Mouse (Mus musculus) erythroblast, embryonic 14.5 days (primary cell): ENCODE measurements around the gene Chpf2.

Experiments used
- GATA1 ChIP-seq: IDR thresholded peaks from 2 replicates; pipeline ENCODE4 v1.6.1; 2012; ENCODE audit warnings: low read length, inconsistent platforms, mixed read lengths
- TAL1 ChIP-seq: IDR thresholded peaks from 3 replicates; pipeline ENCODE4 v1.6.1; 2012; ENCODE audit warnings: low read length, inconsistent platforms, mixed read lengths

- TF ChIP-seq GATA1 = no peak
- TF ChIP-seq TAL1 = no peak
Observed at GRCm38 (mm10) chr5:24618921-24619320, 32.4 kb downstream of the Chpf2 start.
